Mouse (Mus musculus): ENCODE measurements around the gene Hoxb3. TPM values are rescaled to one million over a fixed set of nuclear protein-coding genes. Genes with fewer than 3 reads are reported as not detected.

Gene Hoxb3
- polyA plus RNA-seq, 1 experiment, result 5.6 TPM

GRCm38 (mm10) chr11:96325747-96326212 is 2.7 kb downstream of the Hoxb3 start:
- no peaks in the 10 kb centered on the region for H3K36me3 ChIP-seq (ENCODE audit: control insufficient read depth, insufficient read depth, low read length)
- H3K4me1 ChIP-seq (ENCODE audit: control insufficient read depth, insufficient read depth, low read length), result peaks cover 3% of the 10 kb centered on the region; the same call in 1 of the 2 replicates
- peaks cover 5% of the 10 kb centered on the region for H3K27me3 ChIP-seq (ENCODE audit: control insufficient read depth, insufficient read depth, low read length)
- H3K4me3 ChIP-seq (ENCODE audit: control insufficient read depth, low read depth, low read length), result no peak overlapping the region
- no peak overlapping the region for H3K27ac ChIP-seq (ENCODE audit: control insufficient read depth, insufficient read depth, low read depth, low read length)
- TF ChIP-seq CTCF (IDR thresholded peaks at IDR 0.05; ENCODE audit: control insufficient read depth, insufficient read depth, insufficient replicate concordance, low read depth, low read length), result no peak
- no peak for TF ChIP-seq POLR2A (IDR thresholded peaks at IDR 0.05; ENCODE audit: control insufficient read depth, low read depth, low read length)

- no peaks in the 10 kb centered on the region for H3K36me3 ChIP-seq (ENCODE audit: control insufficient read depth, insufficient read depth, low read length)
- no peak for TF ChIP-seq CTCF (IDR thresholded peaks at IDR 0.05; ENCODE audit: control insufficient read depth, insufficient read depth, insufficient replicate concordance, low read depth, low read length)
- TF ChIP-seq POLR2A (IDR thresholded peaks at IDR 0.05; ENCODE audit: control insufficient read depth, low read depth, low read length), result no peak
- no peak overlapping the region for H3K27ac ChIP-seq (ENCODE audit: control insufficient read depth, insufficient read depth, low read depth, low read length)
- peaks cover 3% of the 10 kb centered on the region; the same call in 1 of the 2 replicates for H3K4me1 ChIP-seq (ENCODE audit: control insufficient read depth, insufficient read depth, low read length)
- H3K4me3 ChIP-seq (ENCODE audit: control insufficient read depth, low read depth, low read length), result no peak overlapping the region
- peaks cover 2% of the 10 kb centered on the region for H3K27me3 ChIP-seq (ENCODE audit: control insufficient read depth, insufficient read depth, low read length)
Measured at GRCm38 (mm10) chr11:96326705-96327104, 3.6 kb downstream of the Hoxb3 start.

GRCm38 (mm10) chr11:96327122-96327521 is 4.0 kb downstream of the Hoxb3 start:
- H3K27me3 ChIP-seq (ENCODE audit: control insufficient read depth, insufficient read depth, low read length), result peaks cover 2% of the 10 kb centered on the region
- TF ChIP-seq POLR2A (IDR thresholded peaks at IDR 0.05; ENCODE audit: control insufficient read depth, low read depth, low read length), result no peak
- no peak for TF ChIP-seq CTCF (IDR thresholded peaks at IDR 0.05; ENCODE audit: control insufficient read depth, insufficient read depth, insufficient replicate concordance, low read depth, low read length)
- no peak overlapping the region for H3K4me3 ChIP-seq (ENCODE audit: control insufficient read depth, low read depth, low read length)
- no peak overlapping the region for H3K27ac ChIP-seq (ENCODE audit: control insufficient read depth, insufficient read depth, low read depth, low read length)
- peaks cover 3% of the 10 kb centered on the region; the same call in 1 of the 2 replicates for H3K4me1 ChIP-seq (ENCODE audit: control insufficient read depth, insufficient read depth, low read length)
- H3K36me3 ChIP-seq (ENCODE audit: control insufficient read depth, insufficient read depth, low read length), result no peaks in the 10 kb centered on the region

GRCm38 (mm10) chr11:96327750-96328149 is 4.6 kb downstream of the Hoxb3 start:
- no peak for TF ChIP-seq POLR2A (IDR thresholded peaks at IDR 0.05; ENCODE audit: control insufficient read depth, low read depth, low read length)
- TF ChIP-seq CTCF (IDR thresholded peaks at IDR 0.05; ENCODE audit: control insufficient read depth, insufficient read depth, insufficient replicate concordance, low read depth, low read length), result no peak
- no peak overlapping the region for H3K27ac ChIP-seq (ENCODE audit: control insufficient read depth, insufficient read depth, low read depth, low read length)
- H3K4me3 ChIP-seq (ENCODE audit: control insufficient read depth, low read depth, low read length), result no peak overlapping the region
- no peaks in the 10 kb centered on the region for H3K36me3 ChIP-seq (ENCODE audit: control insufficient read depth, insufficient read depth, low read length)
- H3K27me3 ChIP-seq (ENCODE audit: control insufficient read depth, insufficient read depth, low read length), result peaks cover 5% of the 10 kb centered on the region
- peaks cover 3% of the 10 kb centered on the region for H3K4me1 ChIP-seq (ENCODE audit: control insufficient read depth, insufficient read depth, low read length)

GRCm38 (mm10) chr11:96328605-96329004 is 5.5 kb downstream of the Hoxb3 start:
- no peak for TF ChIP-seq CTCF (IDR thresholded peaks at IDR 0.05; ENCODE audit: control insufficient read depth, insufficient read depth, insufficient replicate concordance, low read depth, low read length)
- no peak for TF ChIP-seq POLR2A (IDR thresholded peaks at IDR 0.05; ENCODE audit: control insufficient read depth, low read depth, low read length)
- Histone ChIP-seq H3K36me3 (ENCODE audit: control insufficient read depth, insufficient read depth, low read length) (no peaks in the 10 kb centered on the region), H3K27me3 (ENCODE audit: control insufficient read depth, insufficient read depth, low read length) (peaks cover 5% of the 10 kb centered on the region), H3K27ac (ENCODE audit: control insufficient read depth, insufficient read depth, low read depth, low read length) (no peak overlapping the region), H3K4me1 (ENCODE audit: control insufficient read depth, insufficient read depth, low read length) (peaks cover 6% of the 10 kb centered on the region), H3K4me3 (ENCODE audit: control insufficient read depth, low read depth, low read length) (no peak overlapping the region)

- no peak for TF ChIP-seq POLR2A (IDR thresholded peaks at IDR 0.05; ENCODE audit: control insufficient read depth, low read depth, low read length)
- no peak for TF ChIP-seq CTCF (IDR thresholded peaks at IDR 0.05; ENCODE audit: control insufficient read depth, insufficient read depth, insufficient replicate concordance, low read depth, low read length)
- H3K27ac ChIP-seq (ENCODE audit: control insufficient read depth, insufficient read depth, low read depth, low read length), result no peak overlapping the region
- H3K4me1 ChIP-seq (ENCODE audit: control insufficient read depth, insufficient read depth, low read length), result peaks cover 5% of the 10 kb centered on the region
- peaks cover 3% of the 10 kb centered on the region; the same call in 1 of the 2 replicates for H3K27me3 ChIP-seq (ENCODE audit: control insufficient read depth, insufficient read depth, low read length)
- no peak overlapping the region for H3K4me3 ChIP-seq (ENCODE audit: control insufficient read depth, low read depth, low read length)
- no peaks in the 10 kb centered on the region for H3K36me3 ChIP-seq (ENCODE audit: control insufficient read depth, insufficient read depth, low read length)
Measured at GRCm38 (mm10) chr11:96332105-96332504, 9.0 kb downstream of the Hoxb3 start.

- no peak overlapping the region for H3K27ac ChIP-seq (ENCODE audit: control insufficient read depth, insufficient read depth, low read depth, low read length)
- peaks cover 3% of the 10 kb centered on the region; the same call in 1 of the 2 replicates for H3K27me3 ChIP-seq (ENCODE audit: control insufficient read depth, insufficient read depth, low read length)
- no peak for TF ChIP-seq POLR2A (IDR thresholded peaks at IDR 0.05; ENCODE audit: control insufficient read depth, low read depth, low read length)
- no peak for TF ChIP-seq CTCF (IDR thresholded peaks at IDR 0.05; ENCODE audit: control insufficient read depth, insufficient read depth, insufficient replicate concordance, low read depth, low read length)
- peaks cover 5% of the 10 kb centered on the region for H3K4me1 ChIP-seq (ENCODE audit: control insufficient read depth, insufficient read depth, low read length)
- no peaks in the 10 kb centered on the region for H3K36me3 ChIP-seq (ENCODE audit: control insufficient read depth, insufficient read depth, low read length)
- peak overlapping the region; percentile 15; the same call in 1 of the 2 replicates for H3K4me3 ChIP-seq (ENCODE audit: control insufficient read depth, low read depth, low read length)
Measured at GRCm38 (mm10) chr11:96332618-96333032, 9.5 kb downstream of the Hoxb3 start.
